Comparison of ENCODE assay signal across 28 mouse cellular contexts in the genomic region with DNA sequence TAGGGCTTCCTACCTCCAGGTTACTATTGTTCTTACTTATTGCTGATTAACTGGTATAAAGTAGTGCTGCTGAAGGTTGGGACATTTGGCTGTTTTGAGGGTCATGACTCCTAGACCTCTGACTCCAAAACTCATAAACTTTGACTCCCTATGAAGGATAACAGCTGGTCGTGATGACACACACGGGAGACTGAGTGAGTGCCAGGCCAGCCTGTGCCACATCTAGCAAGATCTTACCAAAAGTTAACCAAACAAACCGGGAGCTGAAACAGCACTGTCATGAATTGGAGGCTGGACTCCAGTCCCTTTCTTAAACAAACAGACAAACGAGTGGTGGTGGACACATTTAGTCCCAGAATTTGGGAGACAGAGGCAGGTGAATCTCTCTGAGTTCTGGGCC. TPM values are rescaled to one million over a fixed set of nuclear protein-coding genes. Genes with fewer than 3 reads are reported as not detected.
DNase-seq lines count a peak whose midpoint lies in the region; ATAC-seq and TF ChIP-seq lines count a peak whose summit lies in the region.
"Had no signal": no experiment of that assay in that cellular context is flagged by ENCODE, and none has a peak within 500 bp of the region (broad histone marks: within the 10 kb centered on the region; RNA-seq: fewer than 3 reads in every experiment).

No protein-coding gene starts in this region.

- TF ChIP-seq EP300 in stomach, postnatal 0 days (optimal IDR thresholded peaks at IDR 0.05) = no peak

- H3K27ac ChIP-seq in midbrain, embryonic 11.5 days (ENCODE audit: low read depth, low read length) = no peak overlapping the region
- H3K27ac ChIP-seq in midbrain, embryonic 13.5 days = no peak overlapping the region
- H3K27ac ChIP-seq in stomach, postnatal 0 days (replicated peaks) = no peak overlapping the region
- H3K27ac ChIP-seq: forebrain, embryonic 12.5 days; forebrain, embryonic 15.5 days; hindbrain, embryonic 13.5 days had no signal

- H3K4me3 ChIP-seq in midbrain, embryonic 11.5 days (ENCODE audit: low read depth, low read length) = no peak overlapping the region
- no peak overlapping the region for H3K4me3 ChIP-seq in midbrain, embryonic 13.5 days (replicated peaks)
- H3K4me3 ChIP-seq in C2C12 (ENCODE audit: insufficient read depth, poor library complexity, severe bottlenecking) (no peak overlapping the region), myocyte (peak overlapping the region; percentile 95)
- no peak overlapping the region for H3K4me3 ChIP-seq in stomach, postnatal 0 days (ENCODE audit: low read depth, low read length)
- H3K4me3 ChIP-seq: erythroblast, embryonic 14.5 days; forebrain, embryonic 12.5 days; forebrain, embryonic 15.5 days had no signal

- H3K79me3 ChIP-seq in C2C12 (ENCODE audit: low read depth) = no peaks in the 10 kb centered on the region

- H3K79me2 ChIP-seq in C2C12 (ENCODE audit: control insufficient read depth, insufficient read depth) (peaks cover 28% of the 10 kb centered on the region), myocyte (ENCODE audit: control insufficient read depth, insufficient read depth) (peaks cover 28% of the 10 kb centered on the region)

- no peak for TF ChIP-seq CTCF in C2C12 (IDR thresholded peaks at IDR 0.05; ENCODE audit: control insufficient read depth, insufficient read depth, insufficient read length)
- TF ChIP-seq CTCF in stomach, postnatal 0 days (IDR thresholded peaks at IDR 0.05; ENCODE audit: low read depth) = no peak

- no peak overlapping the region for H3ac ChIP-seq in C2C12 (ENCODE audit: control insufficient read depth, insufficient read length, low read depth)
- H3ac ChIP-seq in myocyte (ENCODE audit: control insufficient read depth, insufficient read length) = no peak overlapping the region

- H3K27me3 ChIP-seq in midbrain, embryonic 11.5 days (ENCODE audit: control insufficient read depth, insufficient read depth, low read length) = no peaks in the 10 kb centered on the region
- peaks cover 18% of the 10 kb centered on the region for H3K27me3 ChIP-seq in midbrain, embryonic 13.5 days
- H3K27me3 ChIP-seq in C2C12 (ENCODE audit: control insufficient read depth, insufficient read depth, insufficient read length) = no peaks in the 10 kb centered on the region
- no peaks in the 10 kb centered on the region for H3K27me3 ChIP-seq in myocyte (ENCODE audit: control insufficient read depth, insufficient read depth, insufficient read length)
- no peaks in the 10 kb centered on the region for H3K27me3 ChIP-seq in stomach, postnatal 0 days (ENCODE audit: control insufficient read depth, insufficient read depth, low read length)
- H3K27me3 ChIP-seq: embryonic facial prominence, embryonic 13.5 days; heart, embryonic 12.5 days; heart, embryonic 15.5 days had no signal

- 75% methylated on average over 4 of the region's 4 CpGs for WGBS in midbrain, embryonic 11.5 days
- whole genome bisulfite sequencing in midbrain, embryonic 13.5 days = 72% methylated on average over 4 of the region's 4 CpGs
- WGBS in stomach, postnatal 0 days = 52% methylated on average over 4 of the region's 4 CpGs

- H3K36me3 ChIP-seq in midbrain, embryonic 11.5 days (ENCODE audit: control insufficient read depth, insufficient read depth, low read length) = no peaks in the 10 kb centered on the region
- H3K36me3 ChIP-seq in midbrain, embryonic 13.5 days = no peaks in the 10 kb centered on the region
- H3K36me3 ChIP-seq in C2C12 (ENCODE audit: control insufficient read depth, insufficient read depth) = no peaks in the 10 kb centered on the region
- no peaks in the 10 kb centered on the region for H3K36me3 ChIP-seq in myocyte (ENCODE audit: control insufficient read depth, insufficient read depth)
- no peaks in the 10 kb centered on the region for H3K36me3 ChIP-seq in stomach, postnatal 0 days (ENCODE audit: control insufficient read depth, insufficient read depth, low read length)
- H3K36me3 ChIP-seq: forebrain, embryonic 12.5 days; forebrain, embryonic 15.5 days; heart, embryonic 15.5 days; hindbrain, embryonic 13.5 days had no signal

- no peak for ATAC-seq in midbrain, embryonic 11.5 days (ENCODE audit: low FRiP score)
- no peak for ATAC-seq in midbrain, embryonic 13.5 days
- no peak for ATAC-seq in stomach, postnatal 0 days (ENCODE audit: low FRiP score, low TSS enrichment)
- ATAC-seq: activated CD4-positive, CD25-positive, alpha-beta regulatory T cell, adult 4 months; forebrain, embryonic 15.5 days; hindbrain, embryonic 16.5 days had no signal

- no peaks in the 10 kb centered on the region for H3K9me3 ChIP-seq in midbrain, embryonic 11.5 days (ENCODE audit: control insufficient read depth, low read length)
- H3K9me3 ChIP-seq in midbrain, embryonic 13.5 days = no peaks in the 10 kb centered on the region
- no peaks in the 10 kb centered on the region for H3K9me3 ChIP-seq in stomach, postnatal 0 days (ENCODE audit: control insufficient read depth, low read length)
- H3K9me3 ChIP-seq: embryonic facial prominence, embryonic 10.5 days; embryonic facial prominence, embryonic 13.5 days; forebrain, embryonic 12.5 days; forebrain, embryonic 15.5 days; G1E; heart, embryonic 12.5 days; heart, embryonic 15.5 days; hindbrain, embryonic 10.5 days; hindbrain, embryonic 13.5 days had no signal

- peaks cover 15% of the 10 kb centered on the region for H3K4me1 ChIP-seq in midbrain, embryonic 11.5 days (ENCODE audit: control insufficient read depth, insufficient read depth, low read length)
- H3K4me1 ChIP-seq in midbrain, embryonic 13.5 days (replicated peaks) = peaks cover 38% of the 10 kb centered on the region
- peaks cover 13% of the 10 kb centered on the region for H3K4me1 ChIP-seq in stomach, postnatal 0 days (replicated peaks; ENCODE audit: control insufficient read depth, insufficient read depth)

- TF ChIP-seq POLR2A in myocyte (IDR thresholded peaks at IDR 0.05; ENCODE audit: insufficient read length, low read depth) = no peak

- H3K9ac ChIP-seq in midbrain, embryonic 11.5 days (ENCODE audit: low read length) = no peak overlapping the region
- no peak overlapping the region for H3K9ac ChIP-seq in midbrain, embryonic 13.5 days (replicated peaks)
- H3K9ac ChIP-seq in stomach, postnatal 0 days (ENCODE audit: low read length) = no peak overlapping the region
- H3K9ac ChIP-seq: forebrain, embryonic 15.5 days had no signal

- H3K4me2 ChIP-seq in midbrain, embryonic 11.5 days = no peak overlapping the region
- no peak overlapping the region for H3K4me2 ChIP-seq in midbrain, embryonic 13.5 days (replicated peaks)
- H3K4me2 ChIP-seq in myocyte (ENCODE audit: low read depth) = peak overlapping the region; percentile 76
- no peak overlapping the region for H3K4me2 ChIP-seq in stomach, postnatal 0 days (replicated peaks; ENCODE audit: low read depth)

- peak; percentile 79 for DNase-seq in midbrain, embryonic 11.5 days (ENCODE audit: low spot score, missing footprints)
- no peak for DNase-seq in stomach, postnatal 0 days (ENCODE audit: low spot score)
- DNase-seq in spleen, postnatal 10 days (ENCODE audit: low spot score in 2 of 2) = no peak
- DNase-seq: adrenal gland, adult 8-10 months; adrenal gland, postnatal 25 days; cerebellum, adult 11-12 months; cerebellum, adult 8-10 months; cerebellum, postnatal 10 days; cerebellum, postnatal 36 days; embryo, embryonic 11 days; gastrocnemius, postnatal 36 days; heart, postnatal 10 days; heart, postnatal 36 days had no signal

TF ChIP-seq in C2C12, 6 proteins besides CTCF, POLR2A, EP300 and RAD21:
- TF ChIP-seq MYOD1 (IDR thresholded peaks at IDR 0.05; ENCODE audit: control insufficient read depth, insufficient read length, low read depth) (peak; percentile 7), CEBPB (IDR thresholded peaks at IDR 0.05; ENCODE audit: low read depth) (no peak)

TF ChIP-seq in myocyte, 11 proteins besides CTCF, POLR2A, EP300 and RAD21:
- TF ChIP-seq MYOD1 (IDR thresholded peaks at IDR 0.05; ENCODE audit: control insufficient read depth in 1 of 3, insufficient read length in 2 of 3, low read depth in 2 of 3) (peak in 1 of 3 experiments; percentile 17), CEBPB (IDR thresholded peaks at IDR 0.05; ENCODE audit: insufficient read depth, poor library complexity, severe bottlenecking) (no peak)

RNA-seq across cellular contexts. Expression of a gene that starts 1.3 kb away (rescaled TPM):
- 4.8 and 4.9 TPM in 2 replicates for polyA plus RNA-seq in midbrain, embryonic 11.5 days (2014; fragmentation: Nextera tagmentation; extraction: Ambion mirVana)
- polyA plus RNA-seq in midbrain, embryonic 13.5 days (2015; fragmentation: Nextera tagmentation; extraction: Ambion mirVana) = 2.8 and 3.1 TPM in 2 replicates
- polyA plus RNA-seq in C2C12 (2012; fragmentation: generic; extraction: Trizol) (5.7 TPM), myocyte (2012; fragmentation: generic; extraction: Trizol) (9.4 TPM)
- 5.5 and 6.4 TPM in 2 replicates for polyA plus RNA-seq in stomach, postnatal 0 days (2015; fragmentation: Nextera tagmentation; extraction: Ambion mirVana)
- polyA plus RNA-seq: erythroblast, embryonic 14.5 days had no signal

RNA-seq across cellular contexts. Expression of a gene that starts 7.8 kb away (rescaled TPM):
- 57.0 and 69.4 TPM in 2 replicates for polyA plus RNA-seq in midbrain, embryonic 11.5 days (2014; fragmentation: Nextera tagmentation; extraction: Ambion mirVana)
- 69.4 and 73.3 TPM in 2 replicates for polyA plus RNA-seq in midbrain, embryonic 13.5 days (2015; fragmentation: Nextera tagmentation; extraction: Ambion mirVana)
- 122 TPM for polyA plus RNA-seq in C2C12 (2012; fragmentation: generic; extraction: Trizol)
- 142 TPM for polyA plus RNA-seq in myocyte (2012; fragmentation: generic; extraction: Trizol)
- 75.3 and 83.8 TPM in 2 replicates for polyA plus RNA-seq in stomach, postnatal 0 days (2015; fragmentation: Nextera tagmentation; extraction: Ambion mirVana)

RNA-seq across cellular contexts. Expression of a gene that starts 21.2 kb away (rescaled TPM):
- polyA plus RNA-seq in midbrain, embryonic 11.5 days (2014; fragmentation: Nextera tagmentation; extraction: Ambion mirVana) = 28.1 and 28.4 TPM in 2 replicates
- 27.8 and 30.5 TPM in 2 replicates for polyA plus RNA-seq in midbrain, embryonic 13.5 days (2015; fragmentation: Nextera tagmentation; extraction: Ambion mirVana)
- polyA plus RNA-seq in C2C12 (2012; fragmentation: generic; extraction: Trizol) = 7.7 TPM
- polyA plus RNA-seq in myocyte (2012; fragmentation: generic; extraction: Trizol) = 12.8 TPM
- polyA plus RNA-seq in stomach, postnatal 0 days (2015; fragmentation: Nextera tagmentation; extraction: Ambion mirVana) = 13.8 and 14.0 TPM in 2 replicates
- polyA plus RNA-seq: erythroblast, embryonic 14.5 days had no signal
